Mouse (Mus musculus) brain, adult 2 months (tissue): ENCODE results near the gene Cep104.
A peak's percentile ranks its signal among the peaks of the same experiment; 100 is the strongest.

Experiments
- DNase-seq: peaks from one replicate; pipeline ENCODE4 v3.0.0; 2011; ENCODE audit warnings: low read depth, low spot score

Gene Cep104

GRCm38 (mm10) chr4:153974431-153975291 lies at the start of gene Cep104, which contains the start of gene Dffb:
Gene Cep104 (plus strand): TSS chr4:153975194.
Gene Dffb (minus strand): TSS chr4:153975126.
- peak; percentile 98 for DNase-seq

DNA sequence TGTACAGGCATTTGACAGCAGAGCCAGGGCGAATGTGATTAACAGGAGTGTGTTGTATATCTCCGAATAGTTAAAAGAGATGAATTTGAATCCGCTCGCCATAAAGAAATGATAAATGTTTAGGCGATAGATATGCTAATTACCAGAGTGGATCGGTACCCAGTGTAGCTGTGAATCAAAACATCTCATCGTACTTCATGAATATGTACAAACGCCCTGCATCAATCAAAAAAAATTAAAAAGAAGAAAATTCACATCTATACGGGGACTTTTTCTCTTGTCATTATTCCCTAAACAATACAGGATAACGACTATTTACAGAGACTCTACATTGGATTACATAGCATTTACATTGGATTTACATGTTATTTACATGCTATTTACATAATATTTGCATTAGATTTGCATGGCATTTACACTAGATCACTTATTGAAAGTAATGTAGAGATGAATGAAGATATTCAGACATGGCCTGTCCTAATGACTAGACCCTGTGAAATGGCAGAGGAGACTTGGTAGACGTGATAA lies 46.2 kb upstream of the Cep104 start:
- no peak for DNase-seq

GRCm38 (mm10) chr4:153929425-153929824 lies 45.6 kb upstream of the Cep104 start:
- DNase-seq: no peak

- peak; percentile 59 for DNase-seq
Observed at GRCm38 (mm10) chr4:153929921-153930320, 45.1 kb upstream of the Cep104 start.

- peak; percentile 65 for DNase-seq
Observed at GRCm38 (mm10) chr4:153943243-153943642, 31.8 kb upstream of the Cep104 start.

DNA sequence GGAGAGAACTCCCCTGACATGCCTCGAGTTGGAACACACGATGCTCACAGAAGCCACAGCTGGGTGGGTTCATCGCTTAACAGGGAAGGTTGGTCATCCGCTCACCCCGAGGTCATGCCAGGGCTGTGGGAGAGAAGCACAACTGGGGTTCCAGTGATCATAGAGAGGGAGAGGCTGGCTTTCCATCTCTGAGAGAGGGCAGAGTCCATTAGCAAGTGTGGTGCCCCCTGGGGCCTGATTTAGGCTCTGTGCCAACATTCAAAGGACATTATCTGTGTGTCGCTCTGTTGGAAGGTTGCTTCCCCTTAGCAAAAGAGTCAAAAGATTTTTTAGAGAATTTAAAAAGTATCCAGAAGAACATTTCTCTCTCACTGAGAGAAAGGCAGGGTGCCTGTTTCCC lies 30.7 kb upstream of the Cep104 start:
- DNase-seq: no peak

DNA sequence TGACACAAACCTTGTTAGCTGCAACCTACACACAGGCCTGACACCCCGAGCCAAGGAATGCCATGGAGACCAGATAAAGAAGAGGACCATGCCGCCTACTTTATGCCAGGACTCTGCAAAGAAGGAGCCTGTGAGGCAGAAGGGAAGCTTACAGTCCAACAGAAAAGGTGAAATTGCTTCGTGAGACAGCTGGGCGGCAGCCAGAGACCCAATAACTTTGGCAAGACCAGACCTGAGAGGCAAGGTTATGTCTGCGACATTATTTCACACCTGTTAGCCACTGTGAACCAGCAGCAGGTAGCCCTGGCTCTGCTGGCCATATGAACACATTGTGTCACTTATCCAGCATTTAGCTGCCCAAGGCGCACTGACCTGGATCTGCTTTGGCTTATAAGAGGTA lies 29.3 kb upstream of the Cep104 start:
- DNase-seq: no peak

- DNase-seq: no peak
Observed at GRCm38 (mm10) chr4:153950372-153950771, 24.6 kb upstream of the Cep104 start.

DNA sequence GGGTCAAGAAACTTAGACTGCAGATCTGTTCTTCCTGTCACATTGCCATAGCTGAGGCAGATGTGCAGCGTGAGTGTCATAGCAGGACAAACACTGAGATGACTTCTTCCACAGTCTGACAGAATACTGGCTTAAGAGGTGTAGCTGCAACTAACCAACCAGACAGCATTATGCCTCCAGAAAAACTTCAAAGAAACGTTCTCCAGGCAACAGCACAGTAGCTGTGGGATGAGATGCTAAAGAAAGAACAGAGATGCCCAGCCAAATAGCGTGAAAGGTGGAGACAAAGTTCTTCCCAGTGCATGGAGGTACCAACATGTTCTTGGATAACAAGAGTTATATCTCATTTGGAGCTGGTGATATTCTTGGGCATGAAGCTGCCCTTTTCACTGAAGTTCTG lies 23.8 kb upstream of the Cep104 start:
- DNase-seq: peak; percentile 47

DNA sequence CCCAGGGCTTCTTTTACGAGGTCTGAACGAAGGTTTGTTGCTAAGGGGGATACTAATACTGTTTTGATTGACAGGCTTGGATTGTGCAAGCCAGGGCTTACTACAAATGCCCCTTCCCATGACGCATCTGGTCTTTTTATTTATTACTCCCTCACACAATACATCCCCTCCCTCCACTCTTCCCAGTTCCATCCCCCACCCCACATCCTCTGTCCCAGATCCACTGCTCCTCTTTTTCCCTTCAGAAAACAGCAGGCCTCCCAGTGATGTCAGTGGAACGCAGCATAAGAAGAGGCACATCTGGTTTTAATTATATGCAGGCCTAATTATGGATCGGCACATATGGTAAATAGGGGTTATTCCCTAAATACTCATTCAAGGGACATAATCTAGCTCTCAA lies 23.3 kb upstream of the Cep104 start:
- no peak for DNase-seq

DNA sequence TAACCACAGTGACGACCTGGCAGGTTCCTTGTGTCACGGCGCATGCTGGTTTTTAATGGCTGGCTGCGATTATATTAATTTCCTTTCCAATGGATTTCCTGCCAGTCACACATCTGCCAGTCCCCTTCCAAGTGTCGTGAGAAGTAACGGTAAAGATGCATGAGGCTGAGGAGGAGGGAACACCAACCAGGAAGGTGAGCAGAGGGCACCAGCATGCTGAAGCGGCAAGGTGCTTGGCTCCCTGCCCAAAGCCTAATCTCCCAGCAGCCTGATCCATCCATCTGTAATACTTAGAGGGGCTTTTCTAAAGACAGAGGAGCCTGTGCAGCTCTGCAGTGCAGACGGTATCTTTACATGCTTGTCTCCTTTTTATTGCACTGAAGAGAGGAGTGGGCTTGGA lies 19.3 kb upstream of the Cep104 start:
- no peak for DNase-seq

DNA sequence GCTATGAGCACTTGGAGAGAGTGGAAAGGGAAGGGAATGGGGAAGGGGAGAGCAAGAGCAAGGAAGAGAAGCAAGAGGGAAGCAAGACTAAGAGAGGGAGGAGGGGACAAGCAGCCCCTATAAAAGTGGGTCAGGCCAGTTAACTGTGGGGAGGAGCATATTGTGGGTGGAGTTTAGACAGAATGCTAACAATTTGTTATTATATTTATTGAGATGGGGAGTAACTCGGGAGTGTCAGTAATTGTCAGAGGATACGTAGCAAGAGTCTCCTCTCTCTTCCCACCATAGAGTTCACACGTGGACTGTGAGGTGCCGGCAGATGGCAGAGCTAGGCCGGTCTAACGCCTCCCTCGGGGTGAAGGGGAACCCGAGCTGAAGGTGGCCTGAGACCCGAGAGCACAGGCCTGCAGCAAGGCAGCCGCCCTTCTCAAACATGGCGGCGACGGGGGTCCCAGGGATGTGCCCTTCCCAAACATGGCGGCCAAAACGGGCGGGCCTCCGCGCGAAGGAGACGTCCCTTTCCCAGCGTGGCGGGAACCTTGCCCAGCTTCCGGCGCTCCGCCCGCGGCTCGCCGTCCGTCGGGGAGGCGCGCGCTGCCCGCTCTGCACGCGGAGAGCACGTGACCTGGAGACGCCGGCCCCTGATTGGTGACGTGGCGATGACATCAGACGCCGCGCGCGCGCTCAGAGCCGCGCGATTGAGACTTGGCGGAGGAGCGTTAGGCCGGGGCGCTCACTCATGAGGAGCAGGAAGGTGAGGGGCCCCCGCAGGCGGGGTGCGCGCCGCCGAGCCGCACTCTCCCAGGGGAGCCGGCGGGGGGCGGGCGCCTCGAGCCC lies 18.2 kb upstream of the Cep104 start, which contains the start of gene A430005L14Rik:
Gene A430005L14Rik (plus strand): TSS at position 669 of the 837 bp plus-strand sequence.
- DNase-seq: peak; percentile 99

GRCm38 (mm10) chr4:153957444-153958250 lies 17.3 kb upstream of the Cep104 start:
- no peak for DNase-seq

DNA sequence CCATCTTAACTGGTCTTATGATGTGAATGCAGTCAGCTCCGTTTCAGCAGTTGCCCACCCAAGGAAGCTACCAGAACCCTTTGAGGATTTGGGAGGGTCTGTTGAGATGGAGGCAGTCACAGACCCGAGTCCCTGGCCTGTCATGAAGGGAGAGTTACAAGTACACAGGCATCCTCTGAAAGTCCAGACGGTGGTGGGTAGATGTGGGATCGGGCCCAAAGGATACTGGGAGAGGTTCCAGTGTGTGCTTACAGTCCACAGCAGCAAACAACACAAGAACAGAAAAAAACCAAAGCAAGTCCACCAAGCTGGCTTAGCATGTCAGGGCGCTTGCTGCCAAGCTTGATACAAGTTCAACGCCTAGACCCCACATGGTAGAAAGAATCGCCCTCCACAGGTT lies 12.4 kb upstream of the Cep104 start:
- DNase-seq: peak; percentile 60

- no peak for DNase-seq
Observed at GRCm38 (mm10) chr4:153966651-153967050, 8.3 kb upstream of the Cep104 start.

GRCm38 (mm10) chr4:153967556-153967955 lies 7.4 kb upstream of the Cep104 start:
- DNase-seq: no peak

GRCm38 (mm10) chr4:153968063-153968462 lies 6.9 kb upstream of the Cep104 start:
- peak; percentile 36 for DNase-seq

DNA sequence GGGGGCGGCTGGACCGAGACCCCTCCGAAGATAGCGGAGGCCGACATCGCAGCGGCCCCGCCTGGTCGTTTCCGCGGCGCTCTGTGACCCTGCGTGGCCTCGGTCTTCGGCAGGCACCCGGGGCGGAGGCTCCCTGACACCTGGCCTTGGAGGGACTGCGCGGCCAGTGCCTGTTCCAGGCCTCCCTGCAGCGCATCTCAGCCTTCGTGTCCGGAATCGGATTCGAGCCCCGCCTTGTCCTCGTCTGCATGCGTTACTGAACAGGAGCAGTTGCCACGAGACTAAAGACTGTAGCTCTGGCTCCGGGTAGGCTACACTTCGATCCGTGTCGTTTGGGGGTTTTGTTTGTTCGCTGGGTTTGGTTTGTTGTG lies 283 bp downstream of the Cep104 start:
- DNase-seq: no peak

DNA sequence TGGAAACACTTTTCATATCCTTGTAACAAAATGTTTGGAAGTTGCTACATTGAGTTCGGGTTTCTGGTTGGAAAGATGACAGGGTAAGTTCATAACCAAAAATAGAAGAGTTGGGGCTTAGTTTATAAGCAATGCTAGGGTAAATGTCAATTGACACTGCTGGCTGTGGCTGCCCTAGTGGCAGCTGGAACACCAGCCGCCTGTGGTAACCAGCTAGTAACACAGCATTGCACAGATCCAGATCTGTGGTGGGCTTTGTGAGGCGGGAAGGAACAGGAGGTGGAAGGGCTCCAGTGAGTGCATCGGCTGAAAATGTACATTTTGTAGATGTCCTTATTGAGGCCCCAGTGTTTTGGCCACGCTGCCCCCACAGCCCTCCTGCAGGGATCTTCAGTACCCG lies 774 bp downstream of the Cep104 start:
- no peak for DNase-seq

- no peak for DNase-seq
Observed at GRCm38 (mm10) chr4:153979243-153979642, 4.2 kb downstream of the Cep104 start.

- peak; percentile 83 for DNase-seq
Observed at GRCm38 (mm10) chr4:153980470-153980869, 5.5 kb downstream of the Cep104 start.
